Mouse (Mus musculus) neural tube, embryonic 15.5 days (tissue): ENCODE measurements around the gene Ldlrad2. TPM values are rescaled to one million over a fixed set of nuclear protein-coding genes. Genes with fewer than 3 reads are reported as not detected.
A peak's percentile ranks its signal among the peaks of the same experiment; 100 is the strongest.

ENCODE experiments used
- ATAC-seq: fragments of 200-750 bp; cut with Nextera tagmentation; 2 replicates; pipeline ENCODE4 v1.8.0; 2017; ENCODE audit warnings: mild to moderate bottlenecking, moderate TSS enrichment, moderate library complexity; ENCODE audit not compliant: low FRiP score
- H3K27ac ChIP-seq: fragments of 300-500 bp; sonication (generic); replicated peaks from 2 replicates; pipeline ENCODE4 v1.5.1; 2015; ENCODE audit warnings: mild to moderate bottlenecking, inconsistent platforms
- H3K27me3 ChIP-seq: fragments of 300-500 bp; sonication (generic); replicated peaks from 2 replicates; pipeline ENCODE4 v1.6.1; 2015; ENCODE audit warnings: inconsistent platforms
- H3K36me3 ChIP-seq: fragments of 300-500 bp; sonication (generic); 2 replicates; pipeline ENCODE4 v1.6.1; 2015; ENCODE audit warnings: inconsistent platforms
- H3K4me1 ChIP-seq: fragments of 300-500 bp; sonication (generic); 2 replicates; pipeline ENCODE4 v1.6.1; 2015; ENCODE audit warnings: inconsistent platforms
- H3K4me2 ChIP-seq: fragments of 300-500 bp; sonication (generic); 2 replicates; pipeline ENCODE4 v1.6.1; 2015; ENCODE audit warnings: inconsistent platforms, mild to moderate bottlenecking, moderate library complexity
- H3K4me3 ChIP-seq: fragments of 300-500 bp; sonication (generic); replicated peaks from 2 replicates; pipeline ENCODE4 v1.5.1; 2015; ENCODE audit warnings: mild to moderate bottlenecking, inconsistent platforms
- H3K9ac ChIP-seq: fragments of 300-500 bp; sonication (generic); replicated peaks from 2 replicates; pipeline ENCODE4 v1.6.1; 2015; ENCODE audit warnings: mild to moderate bottlenecking, inconsistent platforms
- H3K9me3 ChIP-seq: fragments of 300-500 bp; sonication (generic); replicated peaks from 2 replicates; pipeline ENCODE4 v1.6.1; 2016; ENCODE audit warnings: inconsistent platforms
- WGBS: fragments of 180-500 bp; shearing (Covaris S2); methylation state at CpG from one replicate; pipeline ENCODE4 v1.1.7; 2015; ENCODE audit warnings: mixed read lengths; 5-methylcytosine and 5-hydroxymethylcytosine counted together
- polyA plus RNA-seq: library from polyadenylated mRNA; unstranded; fragments of >200 nt; fragmentation: Nextera tagmentation; extraction: Ambion mirVana; gene quantifications from 2 replicates; pipeline ENCODE4 v1.2.1, GENCODE M21; 2015

Ldlrad2 gene
- not detected in 2 replicates for polyA plus RNA-seq

GRCm38 (mm10) chr4:137574469-137574868, at the start of gene Ldlrad2:
TSS of gene Ldlrad2 (minus strand) at chr4:137574569.
- H3K9ac ChIP-seq, result no peak within 1 kb of the TSS
- peaks cover 12% of the 10 kb centered on the region for H3K27me3 ChIP-seq
- H3K4me3 ChIP-seq, result no peak within 1 kb of the TSS
- H3K4me1 ChIP-seq, result peaks cover 7% of the 10 kb centered on the region
- WGBS, result 86% methylated on average over 10 of the region's 10 CpGs
- H3K27ac ChIP-seq, result no peak within 1 kb of the TSS
- H3K9me3 ChIP-seq, result no peaks in the 10 kb centered on the region
- H3K4me2 ChIP-seq, result no peak within 1 kb of the TSS
- no peak for ATAC-seq
- no peaks in the 10 kb centered on the region for H3K36me3 ChIP-seq

DNA sequence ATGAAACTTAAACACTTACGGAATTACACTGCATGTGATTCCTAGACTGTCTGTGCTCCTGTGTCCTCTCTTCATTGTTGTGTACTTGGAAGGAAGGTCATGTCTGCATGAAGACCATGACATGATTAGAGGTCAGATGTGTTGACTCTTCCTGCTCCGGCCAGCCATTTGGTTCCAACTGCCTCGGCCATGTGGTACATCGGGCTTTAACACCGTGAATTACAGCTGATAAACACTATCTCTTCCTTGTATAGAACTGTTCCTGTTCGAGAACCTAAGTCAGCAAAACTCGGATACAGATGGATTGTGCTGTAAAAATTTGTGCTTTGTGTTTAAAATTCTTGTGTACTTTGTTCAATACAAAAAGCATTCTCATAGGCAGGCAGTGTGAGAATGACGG, 48.5 kb upstream of the Ldlrad2 start:
- Histone ChIP-seq H3K4me3 (no peak overlapping the region), H3K4me1 (no peaks in the 10 kb centered on the region), H3K27ac (no peak overlapping the region), H3K27me3 (no peaks in the 10 kb centered on the region), H3K4me2 (no peak overlapping the region), H3K9me3 (no peaks in the 10 kb centered on the region), H3K36me3 (peaks cover 80% of the 10 kb centered on the region), H3K9ac (no peak overlapping the region)
- ATAC-seq, result no peak
- 95% methylated on average over 8 of the region's 8 CpGs for WGBS

DNA sequence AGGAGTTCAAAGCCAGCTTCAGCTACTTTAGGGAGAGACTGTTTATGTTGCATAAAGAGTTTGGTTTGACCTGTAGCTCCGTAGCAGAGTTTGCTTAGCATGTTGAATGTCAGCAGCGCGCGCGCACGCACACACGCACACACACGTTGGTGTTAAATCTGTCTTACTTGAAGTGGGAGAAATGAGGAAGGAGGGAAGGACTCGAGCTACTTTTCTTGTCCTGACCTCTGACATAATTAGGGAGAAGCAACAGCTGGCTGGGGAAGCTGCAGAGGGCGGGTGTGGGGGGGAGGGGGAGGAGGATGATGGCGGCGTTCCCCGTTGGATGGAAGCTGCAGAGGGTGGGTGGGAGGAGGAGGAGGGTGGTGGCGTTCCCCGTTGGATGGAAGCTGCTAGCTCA, 35.9 kb upstream of the Ldlrad2 start:
- no peaks in the 10 kb centered on the region for H3K27me3 ChIP-seq

GRCm38 (mm10) chr4:137609702-137610101, 35.3 kb upstream of the Ldlrad2 start:
- Histone ChIP-seq H3K27me3 (no peaks in the 10 kb centered on the region), H3K27ac (no peak overlapping the region), H3K36me3 (peaks cover 92% of the 10 kb centered on the region), H3K9me3 (no peaks in the 10 kb centered on the region), H3K4me1 (no peaks in the 10 kb centered on the region), H3K4me3 (no peak overlapping the region), H3K9ac (no peak overlapping the region), H3K4me2 (no peak overlapping the region)
- ATAC-seq, result no peak
- WGBS, result 88% methylated on average over 7 of the region's 7 CpGs

More for the DNA sequence above, 35.9 kb upstream of the Ldlrad2 start:
- 80% methylated on average over 15 of the region's 15 CpGs for WGBS
- H3K36me3 ChIP-seq, result peaks cover 91% of the 10 kb centered on the region
- H3K4me1 ChIP-seq, result no peaks in the 10 kb centered on the region
- no peak overlapping the region for H3K4me2 ChIP-seq
- no peaks in the 10 kb centered on the region for H3K9me3 ChIP-seq
- H3K27ac ChIP-seq, result no peak overlapping the region
- H3K9ac ChIP-seq, result no peak overlapping the region
- H3K4me3 ChIP-seq, result no peak overlapping the region
- ATAC-seq, result no peak

DNA sequence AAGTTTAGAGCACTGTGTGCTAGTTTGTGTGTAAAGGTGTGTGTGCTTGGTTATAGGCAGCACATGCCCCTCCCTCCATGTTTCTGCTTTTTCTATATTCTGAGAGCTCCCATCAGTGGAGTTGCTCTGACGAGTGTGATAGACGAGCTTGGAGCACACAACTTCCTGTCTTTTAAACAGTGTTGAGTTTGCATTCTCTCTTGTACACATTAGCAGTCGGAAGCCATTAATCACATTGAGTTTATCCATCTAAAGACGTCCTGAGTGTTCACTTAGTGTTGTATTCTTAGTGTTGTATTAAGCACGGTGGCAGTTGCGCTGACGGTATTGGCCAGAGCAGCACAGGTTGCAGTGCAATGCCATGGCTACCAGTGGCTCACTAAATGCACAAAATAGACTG, 34.9 kb upstream of the Ldlrad2 start:
- peaks cover 89% of the 10 kb centered on the region for H3K36me3 ChIP-seq
- no peak for ATAC-seq

GRCm38 (mm10) chr4:137607023-137607422, 32.7 kb upstream of the Ldlrad2 start:
- Histone ChIP-seq H3K9ac (no peak overlapping the region), H3K4me2 (no peak overlapping the region), H3K27me3 (no peaks in the 10 kb centered on the region), H3K9me3 (no peaks in the 10 kb centered on the region), H3K36me3 (peaks cover 66% of the 10 kb centered on the region), H3K4me3 (no peak overlapping the region), H3K27ac (no peak overlapping the region), H3K4me1 (peaks cover 7% of the 10 kb centered on the region; the same call in 1 of the 2 replicates)
- 92% methylated on average over 2 of the region's 2 CpGs for WGBS
- ATAC-seq, result no peak

More for the DNA sequence above, 34.9 kb upstream of the Ldlrad2 start:
- no peaks in the 10 kb centered on the region for H3K9me3 ChIP-seq
- H3K4me1 ChIP-seq, result no peaks in the 10 kb centered on the region
- H3K27me3 ChIP-seq, result no peaks in the 10 kb centered on the region
- H3K4me3 ChIP-seq, result no peak overlapping the region
- H3K9ac ChIP-seq, result no peak overlapping the region
- H3K27ac ChIP-seq, result no peak overlapping the region
- H3K4me2 ChIP-seq, result no peak overlapping the region
- 82% methylated on average over 7 of the region's 7 CpGs for WGBS

DNA sequence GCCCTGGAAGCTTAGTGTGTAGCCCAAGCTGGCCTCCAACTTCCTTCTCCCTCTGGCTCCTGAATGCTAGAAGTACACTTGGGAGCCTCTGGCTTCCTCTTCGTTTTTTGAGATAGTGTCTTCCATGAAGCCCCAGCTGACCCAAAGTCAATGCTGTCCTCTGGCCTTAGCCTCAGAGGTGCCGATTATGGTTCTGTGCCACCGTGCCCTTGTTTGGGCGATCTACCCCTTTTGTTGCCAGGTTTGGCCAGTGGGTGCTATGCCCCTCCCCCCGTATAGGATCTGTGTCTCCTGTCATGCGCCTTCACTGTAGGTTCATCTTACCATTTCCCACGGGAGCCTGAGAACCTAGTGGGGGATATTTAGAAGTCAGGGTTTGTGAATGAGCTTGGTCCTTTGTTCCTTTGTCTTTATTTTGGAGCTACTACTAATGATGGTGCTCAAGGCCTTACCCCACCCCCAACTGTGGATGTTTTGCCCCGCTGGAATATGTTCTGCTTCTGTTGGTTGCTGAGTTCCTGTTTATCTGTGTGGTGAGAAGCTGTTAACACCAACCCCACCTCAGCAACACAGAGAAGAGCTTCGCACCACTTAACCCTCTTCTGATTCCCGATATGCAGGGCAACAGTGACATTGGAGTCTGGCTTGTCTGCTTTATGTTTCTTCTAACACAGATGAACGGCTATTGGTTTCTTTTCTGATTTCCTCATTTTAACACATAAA, 29.2 kb upstream of the Ldlrad2 start:
- Histone ChIP-seq H3K36me3 (peaks cover 33% of the 10 kb centered on the region), H3K9me3 (no peaks in the 10 kb centered on the region), H3K4me2 (no peak overlapping the region), H3K27ac (no peak overlapping the region), H3K4me3 (no peak overlapping the region), H3K4me1 (peaks cover 29% of the 10 kb centered on the region), H3K27me3 (no peaks in the 10 kb centered on the region), H3K9ac (no peak overlapping the region)
- no peak for ATAC-seq
- 82% methylated on average over 11 of the region's 11 CpGs for WGBS

GRCm38 (mm10) chr4:137598577-137598976, 24.2 kb upstream of the Ldlrad2 start:
- Histone ChIP-seq H3K27ac (no peak overlapping the region), H3K9me3 (no peaks in the 10 kb centered on the region), H3K36me3 (no peaks in the 10 kb centered on the region), H3K4me2 (no peak overlapping the region), H3K9ac (no peak overlapping the region), H3K27me3 (no peaks in the 10 kb centered on the region), H3K4me1 (peaks cover 61% of the 10 kb centered on the region), H3K4me3 (no peak overlapping the region)
- ATAC-seq, result no peak
- 88% methylated on average over 5 of the region's 5 CpGs for WGBS

GRCm38 (mm10) chr4:137597098-137597630, 22.8 kb upstream of the Ldlrad2 start:
- Histone ChIP-seq H3K36me3 (no peaks in the 10 kb centered on the region), H3K4me2 (no peak overlapping the region), H3K9me3 (no peaks in the 10 kb centered on the region), H3K27ac (no peak overlapping the region), H3K27me3 (no peaks in the 10 kb centered on the region), H3K4me3 (no peak overlapping the region), H3K4me1 (peaks cover 57% of the 10 kb centered on the region), H3K9ac (no peak overlapping the region)
- no peak for ATAC-seq
- WGBS, result 93% methylated on average over 4 of the region's 4 CpGs

GRCm38 (mm10) chr4:137594496-137595270, 20.3 kb upstream of the Ldlrad2 start:
- peak; percentile 30 for ATAC-seq
- WGBS, result 4% methylated on average over 40 of the region's 40 CpGs

DNA sequence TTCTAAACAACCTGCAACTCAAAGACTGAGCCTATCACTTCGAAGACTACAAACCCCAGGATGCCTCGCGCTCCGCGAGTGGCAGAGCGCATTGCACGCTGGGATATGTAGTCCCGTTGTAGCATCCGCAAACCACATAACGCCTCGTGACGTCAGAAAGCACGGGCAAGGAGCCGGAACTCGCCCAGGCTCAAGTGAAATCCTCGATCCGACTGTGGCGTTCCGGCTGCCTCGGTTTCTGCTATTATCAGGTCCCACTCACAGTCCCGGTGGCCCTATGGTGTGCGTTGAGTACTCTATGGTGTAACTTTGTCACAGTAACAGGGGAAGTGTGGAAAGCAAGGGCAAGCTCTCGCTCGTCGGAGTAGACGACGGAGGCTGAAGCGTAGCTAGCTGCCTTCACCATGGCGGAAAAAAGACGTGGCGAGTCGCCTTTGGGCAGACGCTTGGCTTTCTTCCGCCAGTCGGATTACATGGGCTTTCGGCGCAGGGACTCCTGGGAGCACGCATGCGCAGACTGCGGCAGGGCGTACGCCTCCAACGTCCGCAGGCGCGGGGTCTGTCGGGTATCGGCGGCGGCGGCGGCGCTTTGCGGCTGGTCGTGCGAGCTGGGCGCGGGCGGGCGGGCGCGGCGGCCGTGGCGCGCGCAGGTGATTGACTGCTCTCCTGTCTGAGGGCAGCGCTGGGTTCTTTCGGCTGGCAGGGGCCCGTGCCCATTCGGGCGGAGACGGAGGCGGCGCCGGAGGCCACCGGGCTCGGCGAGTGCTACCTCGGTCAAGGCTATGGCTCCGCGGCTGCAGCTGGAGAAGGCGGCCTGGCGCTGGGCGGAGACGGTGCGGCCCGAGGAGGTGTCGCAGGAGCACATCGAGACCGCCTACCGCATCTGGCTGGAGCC, 19.5 kb upstream of the Ldlrad2 start, which contains the start of gene Usp48:
TSS of gene Usp48 (plus strand) at position 155 of the 895 bp plus-strand sequence.
- Histone ChIP-seq H3K36me3 (no peaks in the 10 kb centered on the region), H3K9me3 (no peaks in the 10 kb centered on the region), H3K4me1 (peaks cover 37% of the 10 kb centered on the region), H3K4me2 (peak within 1 kb of the TSS; percentile 94), H3K27ac (peak within 1 kb of the TSS; percentile 100), H3K27me3 (no peaks in the 10 kb centered on the region), H3K9ac (peak within 1 kb of the TSS; percentile 89), H3K4me3 (peak within 1 kb of the TSS; percentile 96)
- ATAC-seq, result peak; percentile 94
- under 1% methylated on average over 92 of the region's 92 CpGs for WGBS

More at GRCm38 (mm10) chr4:137594496-137595270, 20.3 kb upstream of the Ldlrad2 start:
- H3K27ac ChIP-seq, result peak overlapping the region; percentile 100
- H3K27me3 ChIP-seq, result no peaks in the 10 kb centered on the region
- H3K4me2 ChIP-seq, result peak overlapping the region; percentile 94
- H3K4me3 ChIP-seq, result peak overlapping the region; percentile 96
- H3K36me3 ChIP-seq, result no peaks in the 10 kb centered on the region
- H3K9me3 ChIP-seq, result no peaks in the 10 kb centered on the region
- peak overlapping the region; percentile 89 for H3K9ac ChIP-seq
- H3K4me1 ChIP-seq, result peaks cover 46% of the 10 kb centered on the region
